Mouse (Mus musculus) splenic B cell, adult 2 months (primary cell): Measurements from ENCODE around the gene Cmtm3.
"Not testable (repeated sequence)": the region's sequence is repeated elsewhere in the genome, so short reads cannot be mapped to it uniquely, and the experiment has no call there.

ENCODE experiments used
- DNase-seq: peaks from one replicate; pipeline ENCODE4 v3.0.0-alpha.2; 2011; ENCODE audit warnings: low read depth, low spot score
- H3K27me3 ChIP-seq: 2 replicates; pipeline ENCODE4 v1.6.1; 2012; ENCODE audit warnings: mild to moderate bottlenecking, low read length, moderate library complexity, mixed read lengths; ENCODE audit not compliant: control insufficient read depth, poor library complexity, insufficient read depth, severe bottlenecking
- H3K36me3 ChIP-seq: 2 replicates; pipeline ENCODE4 v1.6.1; 2012; ENCODE audit warnings: mild to moderate bottlenecking, low read length, moderate library complexity, mixed read lengths; ENCODE audit not compliant: control insufficient read depth, poor library complexity, insufficient read depth, severe bottlenecking

Gene Cmtm3

DNA sequence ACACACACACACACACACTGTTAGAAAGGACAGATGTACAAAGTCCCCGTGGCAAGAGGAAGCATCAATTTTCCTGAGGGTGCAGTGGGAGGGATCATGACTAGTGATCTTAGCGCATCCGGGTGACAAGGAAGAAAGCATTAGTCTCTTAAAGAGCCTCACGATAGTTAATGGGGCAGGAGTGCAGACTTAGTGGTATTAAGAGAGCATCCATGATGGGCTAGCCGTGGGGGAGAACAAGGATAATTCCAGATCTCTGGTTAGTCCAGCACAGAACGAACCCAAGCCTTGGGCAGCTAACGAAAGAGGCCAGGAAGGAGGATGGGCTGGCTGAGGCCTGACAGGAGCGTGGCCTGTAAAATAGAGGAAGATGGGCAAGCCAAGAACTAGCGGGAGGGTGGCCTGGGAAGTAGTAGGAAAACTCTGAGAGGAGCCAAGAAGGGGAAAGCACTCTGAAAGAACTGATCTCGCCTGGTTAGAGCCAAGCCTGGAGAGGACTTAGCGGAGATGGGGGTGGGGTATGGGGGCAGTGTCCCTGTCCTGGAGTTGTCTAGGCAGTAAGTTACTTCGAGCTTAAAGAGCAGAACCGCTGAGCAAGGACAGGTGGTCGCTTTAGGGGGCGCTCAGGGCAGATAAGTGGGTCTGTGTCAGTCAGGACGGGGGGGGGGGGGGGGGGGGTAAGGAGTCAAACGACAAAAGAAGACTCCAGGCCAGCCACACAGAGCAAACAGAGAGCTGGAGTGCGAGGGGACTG is at the start of gene Cmtm3:
Cmtm3 (plus strand) TSS at position 182 of the 754 bp plus-strand sequence.
- DNase-seq: no peak
- no peaks in the 10 kb centered on the region for H3K36me3 ChIP-seq
- H3K27me3 ChIP-seq: no peaks in the 10 kb centered on the region

DNA sequence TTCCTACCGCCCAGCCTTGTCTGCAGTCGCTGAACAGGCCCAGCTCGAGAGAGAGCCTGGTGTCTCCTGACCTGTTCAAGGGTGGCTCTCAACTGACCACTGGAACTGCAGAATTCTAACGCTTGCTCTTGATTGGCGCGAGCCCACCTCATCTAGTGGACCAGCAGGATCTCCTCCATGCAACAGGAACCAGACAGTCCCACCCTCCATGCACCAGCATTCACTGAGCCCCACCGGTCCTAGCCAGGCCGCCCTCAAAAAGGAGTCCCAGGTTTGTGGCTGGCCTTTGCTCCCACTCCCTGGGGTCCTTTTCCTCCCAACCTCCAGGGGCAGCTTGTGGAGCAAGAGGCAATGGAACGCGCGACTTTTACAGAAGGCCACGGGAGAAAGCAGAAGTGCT is 46.1 kb upstream of the Cmtm3 start, which contains the start of gene Cmtm2a:
Cmtm2a (minus strand) TSS at position 101 of the 400 bp plus-strand sequence.
- not testable (repeated sequence) for H3K27me3 ChIP-seq, DNase-seq, H3K36me3 ChIP-seq

DNA sequence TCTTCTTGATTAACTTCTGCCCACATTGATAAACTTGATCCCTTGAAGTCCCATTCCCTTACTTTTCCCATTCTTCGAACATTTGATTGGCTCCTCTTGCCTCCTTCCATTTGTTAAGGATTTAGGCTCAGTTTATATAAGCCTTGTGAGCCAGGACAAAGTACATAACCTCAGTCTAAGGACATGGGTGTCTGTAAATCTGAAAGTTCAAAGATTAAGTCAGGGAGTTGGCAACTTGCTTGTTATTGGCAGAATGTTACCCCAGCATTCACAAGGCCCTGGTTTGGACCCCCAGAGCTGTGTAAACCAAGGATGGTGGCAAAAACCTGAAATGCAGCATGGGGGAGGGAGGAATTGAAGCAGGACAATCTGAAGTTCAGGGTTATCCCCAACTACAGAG is 44.8 kb upstream of the Cmtm3 start:
- DNase-seq: no peak
- no peaks in the 10 kb centered on the region for H3K27me3 ChIP-seq
- H3K36me3 ChIP-seq: no peaks in the 10 kb centered on the region

DNA sequence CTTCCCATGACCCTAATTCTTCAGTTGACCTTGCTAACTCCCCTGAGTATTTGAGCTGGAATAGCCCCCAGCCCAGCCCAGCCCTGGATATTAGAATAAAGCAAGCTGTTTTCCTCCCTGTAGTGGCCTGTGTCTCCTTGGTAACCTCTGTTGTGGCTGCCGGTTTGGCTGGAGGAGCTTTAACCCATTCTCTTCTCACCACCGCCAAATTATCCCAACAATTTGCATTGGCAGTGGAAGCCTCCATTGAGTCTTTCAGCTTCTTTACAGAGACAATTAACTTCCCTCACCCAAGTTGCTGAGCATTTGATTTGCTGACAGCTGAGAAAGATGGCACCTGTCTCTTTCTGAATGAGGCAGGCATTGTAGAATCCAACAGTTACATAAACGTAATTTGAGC is 37.6 kb upstream of the Cmtm3 start:
- not testable (repeated sequence) for H3K27me3 ChIP-seq, H3K36me3 ChIP-seq, DNase-seq

DNA sequence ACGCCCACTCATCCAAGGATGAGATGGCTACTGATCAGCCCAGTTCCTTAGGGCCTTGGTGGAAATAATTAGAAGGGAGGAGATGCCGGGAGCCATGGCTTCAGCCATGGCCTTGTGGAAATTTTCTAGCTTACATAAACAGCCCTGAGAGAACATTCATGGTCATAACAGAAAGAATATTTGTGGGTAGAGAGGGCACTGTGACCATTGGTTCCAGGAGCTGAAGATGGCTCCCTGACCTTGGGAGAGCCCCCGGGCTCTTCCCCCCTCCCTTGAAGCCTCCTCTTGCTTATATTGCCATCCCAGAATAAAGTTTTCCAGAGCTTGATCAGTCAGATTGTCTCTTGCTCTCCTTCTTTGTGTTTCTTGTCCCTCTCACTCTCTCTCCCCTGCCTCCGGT is 36.7 kb upstream of the Cmtm3 start:
- H3K36me3 ChIP-seq, H3K27me3 ChIP-seq, DNase-seq: not testable (repeated sequence)

DNA sequence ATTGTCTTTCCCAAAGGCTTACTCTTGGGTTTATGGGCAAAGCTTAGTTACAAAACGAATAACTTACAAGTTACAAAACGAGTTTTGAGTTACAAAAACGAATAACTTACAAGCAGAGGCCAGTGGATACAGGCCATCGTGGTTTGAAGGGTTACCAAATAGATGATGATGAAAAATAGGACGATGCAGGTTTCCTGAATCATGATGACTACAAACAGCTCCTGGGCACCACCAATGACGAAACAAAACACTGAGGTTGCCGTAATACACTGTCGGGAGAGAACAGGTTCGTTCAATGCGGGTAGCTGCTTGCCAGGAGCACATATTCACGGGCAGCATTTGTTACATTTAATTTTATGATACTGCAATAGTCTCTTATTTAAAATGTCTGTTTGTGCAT is 34.2 kb upstream of the Cmtm3 start:
- no peak for DNase-seq
- no peaks in the 10 kb centered on the region for H3K27me3 ChIP-seq
- no peaks in the 10 kb centered on the region for H3K36me3 ChIP-seq

DNA sequence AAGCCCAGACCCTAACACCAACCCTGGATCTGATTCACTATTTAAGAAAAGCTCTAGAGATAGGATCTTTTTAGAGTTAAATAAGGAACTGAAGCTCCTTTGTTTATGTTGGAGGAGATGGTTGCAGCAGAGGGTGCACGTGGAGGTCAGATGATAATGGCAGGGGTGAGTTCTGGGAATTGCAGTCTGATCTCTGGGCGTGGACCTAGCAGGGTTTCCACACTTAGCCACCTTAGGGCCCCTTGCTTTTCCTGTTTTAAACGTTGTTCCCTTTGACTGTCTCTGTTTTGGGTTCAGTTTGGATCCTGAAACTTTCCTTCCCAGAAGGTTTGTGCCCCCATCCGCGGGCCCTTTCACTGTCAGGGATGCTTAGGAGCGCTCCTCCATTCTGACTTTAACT is 30.9 kb upstream of the Cmtm3 start:
- not testable (repeated sequence) for DNase-seq, H3K36me3 ChIP-seq, H3K27me3 ChIP-seq

DNA sequence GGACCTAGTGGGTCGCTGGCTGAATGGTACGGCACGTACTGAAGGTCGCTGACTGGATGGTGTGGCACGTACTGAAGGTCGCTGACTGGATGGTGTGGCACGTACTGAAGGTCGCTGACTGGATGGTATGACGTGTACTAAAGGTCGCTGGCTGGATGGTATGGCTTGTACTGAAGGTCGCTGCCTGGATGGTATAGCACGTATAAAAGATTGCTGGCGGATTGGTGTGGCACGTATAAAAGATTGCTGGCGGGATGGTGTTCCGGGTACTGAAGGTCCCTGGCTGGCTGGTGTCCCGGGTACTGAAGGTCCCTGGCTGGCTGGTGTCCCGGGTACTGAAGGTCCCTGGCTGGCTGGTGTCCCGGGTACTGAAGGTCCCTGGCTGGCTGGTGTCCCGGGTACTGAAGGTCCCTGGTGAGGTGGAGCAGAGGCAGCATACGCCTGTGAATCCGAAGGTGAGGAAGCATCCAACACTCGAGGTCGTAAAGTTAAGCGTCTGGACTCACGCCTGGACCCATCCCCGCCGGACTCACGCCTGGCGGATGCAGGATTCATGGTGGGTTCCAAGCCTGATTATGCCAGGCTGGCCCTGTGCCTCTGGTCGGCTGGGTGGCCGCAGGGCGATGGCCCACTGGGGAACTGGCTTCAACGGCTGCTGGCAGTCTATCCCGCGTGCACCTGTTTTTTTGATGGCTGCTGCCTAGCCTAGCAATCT is 29.6 kb upstream of the Cmtm3 start, which contains the start of the genes Gm45711 and Cmtm1:
Gm45711 (minus strand) TSS at position 641 of the 715 bp plus-strand sequence.
Cmtm1 (minus strand) TSS at position 705 of the 715 bp plus-strand sequence.
- DNase-seq, H3K27me3 ChIP-seq, H3K36me3 ChIP-seq: not testable (repeated sequence)

DNA sequence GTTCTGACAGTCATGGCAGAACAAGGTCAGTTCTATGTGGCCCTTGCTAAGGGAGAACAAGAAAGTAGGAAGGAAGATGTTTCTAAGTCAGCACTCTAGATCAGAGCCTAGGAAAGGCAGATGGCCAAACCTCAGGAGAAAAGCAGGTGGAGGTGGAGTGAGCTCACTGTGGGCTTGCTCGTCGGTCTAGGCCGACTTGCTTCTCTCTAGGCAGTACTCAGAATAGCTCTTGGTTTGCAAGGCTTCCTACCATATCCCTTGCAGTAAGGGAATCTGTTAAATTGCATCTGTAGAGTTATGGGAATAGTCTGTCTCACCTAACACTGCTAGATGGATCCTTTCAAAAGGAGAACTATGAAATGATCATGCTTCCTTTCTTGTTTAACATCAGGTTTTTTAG is 27.2 kb upstream of the Cmtm3 start:
- H3K36me3 ChIP-seq, DNase-seq, H3K27me3 ChIP-seq: not testable (repeated sequence)

DNA sequence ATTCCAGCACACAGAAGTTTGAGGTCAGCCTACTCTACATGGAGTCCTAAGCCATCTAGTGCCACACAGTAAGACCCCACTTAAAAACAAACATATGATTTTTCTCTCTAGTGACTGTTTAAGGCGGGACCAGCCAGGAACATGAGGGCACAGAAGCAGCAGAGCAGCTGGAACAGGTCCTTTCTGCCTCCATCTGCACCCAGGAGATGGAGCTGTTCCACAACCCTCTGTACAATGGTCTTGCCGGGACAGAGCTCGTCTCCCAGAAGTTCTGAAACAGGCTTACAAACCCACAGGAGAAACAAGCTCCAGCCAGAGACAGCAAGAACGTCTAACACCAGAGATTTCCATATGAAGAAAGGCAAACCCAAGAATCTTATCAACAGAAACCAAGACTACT is 25.9 kb upstream of the Cmtm3 start:
- DNase-seq: no peak
- Histone ChIP-seq H3K36me3 (no peaks in the 10 kb centered on the region), H3K27me3 (no peaks in the 10 kb centered on the region)

DNA sequence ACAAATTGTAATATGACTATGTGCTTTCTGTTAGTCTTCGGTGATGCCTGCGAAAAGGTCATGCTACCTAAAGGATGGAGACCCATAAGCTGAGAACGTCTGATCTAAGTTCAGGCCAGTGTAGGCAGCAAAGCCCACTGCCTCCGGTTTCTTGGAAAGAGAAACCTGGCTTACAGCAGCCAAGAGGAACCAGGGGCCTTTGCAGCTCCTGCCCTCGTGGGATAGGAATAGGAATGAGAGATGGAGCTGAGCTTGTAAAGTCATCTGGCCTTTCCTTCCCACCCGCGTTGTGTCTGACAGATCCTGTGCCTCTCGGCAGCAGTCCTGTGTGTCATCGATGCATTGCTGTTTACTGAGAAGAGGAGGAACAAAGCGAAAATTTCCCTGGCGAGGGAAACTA is 17.9 kb upstream of the Cmtm3 start, which contains the start of gene Gm11020:
Gm11020 (plus strand) TSS at position 301 of the 400 bp plus-strand sequence.
- H3K36me3 ChIP-seq, H3K27me3 ChIP-seq, DNase-seq: not testable (repeated sequence)

DNA sequence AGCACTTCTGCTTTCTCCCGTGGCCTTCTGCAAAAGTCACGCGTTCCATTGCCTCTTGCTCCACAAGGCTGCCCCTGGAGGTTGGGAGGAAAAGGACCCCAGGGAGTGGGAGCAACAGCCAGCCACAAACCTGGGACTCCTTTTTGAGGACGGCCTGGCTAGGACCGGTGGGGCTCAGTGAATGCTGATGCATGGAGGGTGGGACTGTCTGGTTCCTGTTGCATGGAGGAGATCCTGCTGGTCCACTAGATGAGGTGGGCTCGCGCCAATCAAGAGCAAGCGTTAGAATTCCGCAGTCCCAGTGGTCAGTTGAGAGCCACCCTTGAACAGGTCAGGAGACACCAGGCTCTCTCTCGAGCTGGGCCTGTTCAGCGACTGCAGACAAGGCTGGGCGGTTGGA is 17.3 kb upstream of the Cmtm3 start, which contains the start of gene Cmtm2b:
Cmtm2b (plus strand) TSS at position 301 of the 400 bp plus-strand sequence.
- not testable (repeated sequence) for H3K36me3 ChIP-seq, DNase-seq, H3K27me3 ChIP-seq

DNA sequence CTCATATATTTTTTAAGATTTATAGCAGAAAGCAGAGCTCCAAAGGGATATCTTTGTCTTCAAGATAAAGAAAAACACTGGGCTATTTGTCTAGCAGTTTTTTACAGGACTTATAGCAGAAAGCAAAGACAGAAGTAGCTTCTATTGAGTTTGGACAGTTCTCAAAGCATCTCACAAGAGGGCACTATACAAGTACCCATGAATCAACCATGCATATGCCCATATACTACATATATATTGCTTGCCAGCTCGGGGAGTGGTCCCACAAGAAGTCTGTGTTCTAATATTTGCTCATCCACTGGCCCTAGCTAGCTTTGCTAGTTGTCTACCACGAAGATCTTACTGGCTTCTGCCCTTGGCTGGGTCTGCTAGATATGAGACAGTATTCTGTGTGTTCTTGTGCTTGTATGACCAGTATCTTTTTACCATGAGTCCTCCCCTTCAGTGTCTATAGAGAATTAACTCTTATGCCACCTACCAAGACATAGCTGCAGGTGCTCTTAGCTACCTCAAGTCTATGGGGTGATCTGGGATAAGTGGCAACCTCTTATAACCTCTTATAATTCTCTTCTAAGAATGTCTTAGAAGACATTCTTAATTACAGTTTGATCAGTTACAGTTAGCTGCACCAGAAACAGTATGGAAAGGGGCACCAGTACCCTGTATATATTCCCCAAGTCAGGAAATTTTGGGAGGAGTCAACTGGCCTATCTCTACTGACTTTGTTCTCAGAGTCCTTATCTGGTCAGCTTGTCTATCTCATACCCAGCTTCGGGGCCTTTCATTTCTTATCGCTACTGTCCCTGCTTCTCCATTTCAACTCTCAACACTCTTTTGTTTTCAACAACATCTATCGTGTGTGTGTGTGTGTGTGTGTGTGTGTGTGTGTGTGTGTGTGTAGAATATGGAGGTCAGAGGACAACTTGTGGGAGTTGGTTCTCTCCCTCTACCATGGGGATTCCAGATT is 6.3 kb upstream of the Cmtm3 start:
- no peaks in the 10 kb centered on the region for H3K27me3 ChIP-seq
- H3K36me3 ChIP-seq: no peaks in the 10 kb centered on the region
- DNase-seq: no peak

DNA sequence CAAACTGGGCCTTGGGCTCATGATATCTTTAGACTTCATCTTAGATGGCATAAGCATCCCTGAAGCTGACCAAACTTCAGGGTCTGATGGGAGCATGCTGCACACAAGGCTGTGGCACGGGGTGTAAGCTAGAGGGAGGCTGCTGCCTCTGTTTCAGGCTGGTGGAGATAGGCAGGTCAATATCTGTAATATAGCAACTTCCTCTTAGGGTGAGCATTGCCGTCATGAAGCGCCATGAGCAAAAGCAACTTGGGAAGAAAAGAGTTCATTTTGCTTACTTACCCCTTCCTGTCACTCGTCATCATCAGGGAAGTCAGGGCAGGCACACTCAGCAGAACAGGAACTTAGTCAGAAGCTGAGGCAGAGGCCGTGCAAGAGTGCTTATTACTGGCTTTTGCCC is 5.4 kb upstream of the Cmtm3 start:
- DNase-seq: no peak
- Histone ChIP-seq H3K27me3 (no peaks in the 10 kb centered on the region), H3K36me3 (no peaks in the 10 kb centered on the region)
